20 mouse cellular contexts compared by ENCODE assay signal in genomic region chr7:99175666-99176065, GRCm38 (mm10).
"Had no signal": no experiment of that assay in that cellular context is flagged by ENCODE, and none has a peak within 500 bp of the region (broad histone marks: within the 10 kb centered on the region; RNA-seq: fewer than 3 reads in every experiment).

No protein-coding gene starts in this region.

- H3K4me2 ChIP-seq: limb, embryonic 13.5 days; liver, embryonic 13.5 days; lung, embryonic 15.5 days; midbrain, embryonic 13.5 days; neural tube, embryonic 13.5 days had no signal

- H3K9me3 ChIP-seq: limb, embryonic 10.5 days; limb, embryonic 13.5 days; liver, embryonic 13.5 days; lung, embryonic 15.5 days; megakaryocyte, embryonic 14.5 days; midbrain, embryonic 10.5 days; midbrain, embryonic 13.5 days; neural tube, embryonic 13.5 days had no signal

- H3K27me3 ChIP-seq: lung, embryonic 15.5 days; neural tube, embryonic 13.5 days had no signal

- ATAC-seq: midbrain, embryonic 13.5 days; midbrain, embryonic 16.5 days had no signal

- H3K4me3 ChIP-seq: layer of hippocampus, adult 2 months; limb, embryonic 10.5 days; limb, embryonic 13.5 days; liver, embryonic 13.5 days; lung, embryonic 15.5 days; megakaryocyte, embryonic 14.5 days; midbrain, embryonic 10.5 days; midbrain, embryonic 13.5 days; myocyte; neural tube, embryonic 13.5 days had no signal

- H3K4me1 ChIP-seq: limb, embryonic 10.5 days; midbrain, embryonic 13.5 days had no signal

- H3K27ac ChIP-seq: kidney, postnatal 0 days; layer of hippocampus, adult 2 months; limb, embryonic 10.5 days; limb, embryonic 13.5 days; liver, embryonic 13.5 days; lung, embryonic 15.5 days; midbrain, embryonic 10.5 days; midbrain, embryonic 13.5 days; neural tube, embryonic 13.5 days had no signal

- H3K9ac ChIP-seq: limb, embryonic 13.5 days; liver, embryonic 13.5 days; lung, embryonic 15.5 days; midbrain, embryonic 13.5 days; neural tube, embryonic 13.5 days had no signal

- H3K36me3 ChIP-seq: limb, embryonic 10.5 days; limb, embryonic 13.5 days; liver, embryonic 13.5 days; lung, embryonic 15.5 days; midbrain, embryonic 10.5 days; midbrain, embryonic 13.5 days; neural tube, embryonic 13.5 days had no signal

- DNase-seq: kidney, adult 2 months; kidney, postnatal 25 days; layer of hippocampus, adult 9-11 months; liver, embryonic 13.5 days; lung, adult 18-20 months; lung, postnatal 10 days; lung, postnatal 36 days; retina, postnatal 1 day; thymus, postnatal 25 days had no signal
